Mouse (Mus musculus): ENCODE measurements around the gene Med19.
"Not testable (repeated sequence)": the region's sequence is repeated elsewhere in the genome, so short reads cannot be mapped to it uniquely, and the experiment has no call there.

Med19 gene

GRCm38 (mm10) chr2:84717357-84717756, 39.2 kb downstream of the Med19 start:
- no peak for DNase-seq (ENCODE audit: low read depth, low spot score)

DNA sequence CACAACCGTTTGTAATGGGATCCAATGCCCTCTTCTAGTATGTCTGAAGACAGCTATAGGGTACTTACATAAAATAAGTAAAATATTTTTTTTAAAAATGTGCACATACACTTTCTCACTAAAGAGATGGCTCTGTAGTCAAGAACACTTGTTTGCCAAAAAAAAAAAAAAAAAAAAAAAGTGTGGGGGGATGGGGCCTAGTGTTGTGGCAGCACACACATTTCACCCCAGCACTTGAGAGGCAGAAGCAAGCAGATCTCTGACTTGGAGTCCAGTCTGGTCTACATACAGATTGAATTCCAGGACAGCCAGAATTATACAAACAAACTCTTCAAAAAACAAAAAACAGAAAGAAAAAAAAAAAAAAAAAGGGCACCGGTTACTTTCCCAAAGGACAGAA, 42.5 kb downstream of the Med19 start:
- DNase-seq (ENCODE audit: low read depth, low spot score): no peak

DNA sequence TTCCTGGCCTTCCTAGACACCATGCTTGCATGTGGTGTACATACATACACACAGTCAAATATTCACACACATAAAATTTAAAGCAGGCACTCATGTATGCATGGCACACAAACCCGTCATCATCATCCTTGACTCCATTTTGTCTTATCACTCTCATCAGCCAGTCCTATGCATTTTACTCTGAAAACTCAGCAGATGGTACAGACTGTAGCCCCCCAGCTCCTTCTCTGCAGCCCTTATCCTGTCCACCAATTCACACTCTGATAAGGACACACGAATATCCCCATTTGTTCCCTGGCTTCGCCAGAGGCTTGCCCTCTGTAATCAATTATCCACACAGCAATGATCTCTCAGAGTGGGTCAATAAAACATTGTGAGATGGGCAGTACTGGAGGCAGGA, 43.0 kb downstream of the Med19 start:
- DNase-seq (ENCODE audit: low read depth, low spot score): no peak

- no peak for DNase-seq (ENCODE audit: low read depth, low spot score)
These were observed 45.7 kb downstream of the Med19 start for GRCm38 (mm10) chr2:84723856-84724255.

DNA sequence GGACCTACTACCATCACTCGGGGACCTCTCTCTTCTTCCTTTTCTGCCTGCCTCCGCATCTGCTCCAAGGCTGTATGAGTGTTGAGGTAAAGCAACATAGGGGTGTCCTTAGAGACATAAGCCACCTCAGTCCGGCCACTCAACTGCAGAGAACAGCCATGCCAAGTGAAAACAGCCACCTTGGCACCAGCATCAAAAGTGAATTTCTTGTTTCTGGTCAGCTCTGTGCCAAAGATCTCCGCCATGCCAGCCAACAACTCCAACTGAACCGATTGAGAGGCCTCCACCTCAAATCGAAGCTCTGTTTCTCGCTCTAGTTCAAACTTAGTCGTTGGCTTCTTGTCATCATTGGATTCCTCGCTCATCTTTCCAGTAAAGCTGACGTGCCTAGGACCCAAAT, 47.6 kb downstream of the Med19 start:
- DNase-seq (ENCODE audit: low read depth, low spot score): no peak

DNA sequence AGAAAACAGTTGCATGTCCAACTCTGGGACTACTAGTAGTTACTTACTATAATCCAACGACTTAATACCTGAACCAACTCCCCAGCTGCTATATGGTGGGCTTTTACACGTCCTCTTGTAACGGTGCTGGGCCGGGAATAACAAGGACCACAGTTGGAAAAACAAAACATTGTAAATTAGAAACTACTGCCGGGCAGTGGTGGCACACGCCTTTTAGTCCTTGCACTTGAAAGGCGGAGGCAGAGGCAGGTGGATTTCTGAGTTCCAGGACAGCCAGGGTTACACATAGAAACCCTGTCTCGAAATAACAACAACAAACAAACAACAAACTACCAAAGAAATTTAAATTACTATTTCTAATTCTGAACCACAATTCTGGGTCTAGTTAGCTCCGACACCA, 48.5 kb downstream of the Med19 start:
- no peak for DNase-seq (ENCODE audit: low read depth, low spot score)

DNA sequence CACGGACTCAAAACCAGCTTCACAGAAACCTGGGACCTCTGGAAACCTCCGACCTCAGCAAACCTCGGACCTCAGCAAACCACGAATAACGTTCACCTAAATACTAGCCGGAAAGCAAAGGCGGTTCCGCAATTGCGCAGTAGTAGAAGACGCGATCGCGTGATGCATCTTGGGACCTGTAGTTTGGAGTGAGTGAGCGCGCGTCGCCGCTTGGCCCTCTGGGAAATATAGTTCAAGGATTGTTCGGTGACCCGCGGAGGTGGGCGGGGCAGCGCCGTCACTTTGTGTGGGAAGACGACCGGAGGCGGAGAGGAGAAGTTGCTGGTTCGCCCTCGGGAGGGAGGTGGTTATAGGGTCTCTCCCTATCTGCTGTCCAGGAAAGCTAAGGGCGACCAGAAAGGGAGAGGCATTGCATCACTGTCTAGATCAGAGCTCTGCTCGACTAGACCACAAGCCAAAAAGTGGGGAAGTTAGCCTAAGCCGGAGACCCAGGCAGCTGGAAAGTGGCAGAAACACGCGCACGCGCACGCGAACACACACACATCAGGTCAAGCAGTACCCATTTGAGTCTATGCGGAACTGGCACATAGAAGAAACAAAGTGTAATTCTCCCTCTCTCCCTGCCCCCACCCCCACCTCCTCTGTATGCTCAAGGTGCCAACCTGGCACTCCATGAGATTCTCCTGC, 49.1 kb downstream of the Med19 start, which contains the start of gene Clp1:
TSS of gene Clp1 (minus strand) at position 179 of the 687 bp plus-strand sequence.
- peak; percentile 91 for DNase-seq (ENCODE audit: low read depth, low spot score)

GRCm38 (mm10) chr2:84728191-84728590, 50.0 kb downstream of the Med19 start:
- not testable (repeated sequence) for DNase-seq (ENCODE audit: low read depth, low spot score)

GRCm38 (mm10) chr2:84731206-84731605, 53.0 kb downstream of the Med19 start:
- no peak for DNase-seq (ENCODE audit: low read depth, low spot score)

DNA sequence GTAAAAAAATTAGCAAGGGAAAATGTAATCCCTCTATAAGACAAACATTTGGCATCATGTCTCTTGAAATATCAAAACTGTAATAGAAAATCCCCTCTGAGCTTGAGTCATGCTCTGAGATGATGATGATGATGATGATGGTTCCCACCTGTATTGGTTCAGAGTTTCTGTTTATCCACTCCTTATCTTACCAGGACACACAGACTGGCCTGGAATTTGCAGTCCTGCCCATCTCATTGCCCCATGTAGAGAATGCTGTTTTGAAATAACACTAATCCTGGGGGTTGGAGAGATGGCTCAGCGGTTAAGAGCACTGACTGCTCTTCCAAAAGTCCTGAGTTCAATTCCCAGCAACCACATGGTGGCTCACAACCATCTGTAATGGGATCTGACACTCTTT, 54.2 kb downstream of the Med19 start:
- no peak for DNase-seq (ENCODE audit: low read depth, low spot score)

- no peak for DNase-seq (ENCODE audit: low read depth, low spot score)
These were observed 55.5 kb downstream of the Med19 start, which contains the start of gene Ypel4 for GRCm38 (mm10) chr2:84733579-84734300. TSS of gene Ypel4 (plus strand) at chr2:84734058.

GRCm38 (mm10) chr2:84734351-84734864, 56.2 kb downstream of the Med19 start:
- DNase-seq (ENCODE audit: low read depth, low spot score): no peak

DNA sequence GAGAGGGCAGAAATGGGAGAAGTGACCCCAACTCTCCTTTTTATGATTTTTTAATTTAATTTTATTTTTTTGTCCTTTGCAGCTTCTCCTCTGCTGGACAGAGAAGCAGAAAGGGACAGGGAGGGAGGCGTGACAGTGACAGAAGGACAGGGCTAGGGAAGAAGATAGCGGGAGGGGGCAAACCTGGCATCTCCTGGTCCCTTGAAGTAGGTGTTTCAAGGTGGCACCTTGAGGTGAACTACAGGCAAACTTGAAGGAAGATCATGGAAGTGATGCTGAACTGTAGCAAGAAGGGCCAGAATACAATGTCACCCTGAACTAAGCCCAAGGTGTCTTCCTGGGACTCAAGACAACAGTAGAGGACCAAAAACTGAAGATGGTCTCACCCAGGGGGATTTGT, 56.7 kb downstream of the Med19 start:
- no peak for DNase-seq (ENCODE audit: low read depth, low spot score)

GRCm38 (mm10) chr2:84735346-84735920, 57.2 kb downstream of the Med19 start:
- no peak for DNase-seq (ENCODE audit: low read depth, low spot score)

GRCm38 (mm10) chr2:84736312-84737161, 58.3 kb downstream of the Med19 start:
- no peak for DNase-seq (ENCODE audit: low read depth, low spot score)

GRCm38 (mm10) chr2:84737451-84737925, 59.3 kb downstream of the Med19 start:
- no peak for DNase-seq (ENCODE audit: low read depth, low spot score)
